Mouse (Mus musculus): Measurements from ENCODE around the gene Fbxo40.

Gene Fbxo40

GRCm38 (mm10) chr16:36921980-36922379 lies 68.3 kb downstream of the Fbxo40 start:
- no peak for DNase-seq (ENCODE audit: low spot score)

- DNase-seq (ENCODE audit: low spot score) = no peak
These were observed 69.1 kb downstream of the Fbxo40 start for GRCm38 (mm10) chr16:36921067-36921613.

GRCm38 (mm10) chr16:36920410-36920809 lies 69.9 kb downstream of the Fbxo40 start:
- no peak for DNase-seq (ENCODE audit: low spot score)

GRCm38 (mm10) chr16:36918505-36918904 lies 71.8 kb downstream of the Fbxo40 start:
- no peak for DNase-seq (ENCODE audit: low spot score)

GRCm38 (mm10) chr16:36914195-36914594 lies 76.1 kb downstream of the Fbxo40 start:
- DNase-seq (ENCODE audit: low spot score) = no peak
